Mouse (Mus musculus) frontal cortex, adult 2 months (tissue): ENCODE data around the gene Map3k13. TPM values are rescaled to one million over a fixed set of nuclear protein-coding genes. Genes with fewer than 3 reads are reported as not detected.
"Not testable (repeated sequence)": the region's sequence is repeated elsewhere in the genome, so short reads cannot be mapped to it uniquely, and the experiment has no call there.

ENCODE experiments used
- DNase-seq, 2 experiments: peaks; one replicate each; pipeline ENCODE4 v3.0.0; 2022; ENCODE audit warnings: low spot score in 1 of 2; ENCODE audit errors: extremely low spot score in 1 of 2
- polyA plus RNA-seq: library from polyadenylated mRNA; depleted of rRNA; stranded (reverse); fragments of >200 nt; gene quantifications from 2 replicates; pipeline ENCODE4 v1.2.3, GENCODE M21; 2012

Gene Map3k13
- polyA plus RNA-seq, 1 experiment, result 7.8 TPM

DNA sequence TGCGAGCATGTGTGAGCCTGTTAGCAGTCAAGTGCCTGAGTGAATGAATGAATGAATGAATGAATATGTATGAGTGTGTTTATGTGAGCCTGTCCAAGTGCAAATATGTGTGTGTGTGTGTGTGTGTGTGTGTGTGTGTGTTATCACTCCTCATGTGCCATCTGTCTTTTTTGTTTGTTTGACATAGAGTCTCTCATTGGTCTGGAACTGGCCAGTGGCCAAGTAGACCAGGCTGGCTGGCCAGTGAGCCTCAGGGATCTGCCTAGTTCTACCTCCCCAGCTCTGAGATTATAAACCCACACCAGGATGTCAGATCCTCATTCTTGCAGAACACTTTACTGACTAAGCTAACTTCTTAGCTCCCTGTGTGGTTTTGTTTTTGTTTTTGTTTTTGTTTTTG lies 10.1 kb downstream of the Map3k13 start:
- DNase-seq, result no peak

DNA sequence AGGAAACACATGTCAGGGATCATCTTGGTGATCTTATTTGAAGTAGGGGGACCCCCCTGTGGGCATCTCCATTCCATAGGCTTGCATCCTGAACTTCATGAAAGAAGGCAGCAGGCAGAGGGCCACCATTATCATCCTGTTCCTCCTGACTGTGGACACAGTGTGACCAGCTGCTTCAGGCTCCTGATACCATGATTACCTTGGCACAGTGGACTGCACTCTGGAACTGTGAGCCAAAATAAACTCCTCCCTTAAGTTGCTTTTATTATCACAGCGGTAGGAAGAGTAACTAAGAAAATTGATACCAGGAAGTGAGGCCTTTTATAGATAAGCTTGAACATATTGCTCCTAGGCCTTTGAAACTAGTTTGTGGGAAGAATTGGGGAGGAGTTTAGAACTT lies 12.7 kb downstream of the Map3k13 start:
- DNase-seq, result no peak

DNA sequence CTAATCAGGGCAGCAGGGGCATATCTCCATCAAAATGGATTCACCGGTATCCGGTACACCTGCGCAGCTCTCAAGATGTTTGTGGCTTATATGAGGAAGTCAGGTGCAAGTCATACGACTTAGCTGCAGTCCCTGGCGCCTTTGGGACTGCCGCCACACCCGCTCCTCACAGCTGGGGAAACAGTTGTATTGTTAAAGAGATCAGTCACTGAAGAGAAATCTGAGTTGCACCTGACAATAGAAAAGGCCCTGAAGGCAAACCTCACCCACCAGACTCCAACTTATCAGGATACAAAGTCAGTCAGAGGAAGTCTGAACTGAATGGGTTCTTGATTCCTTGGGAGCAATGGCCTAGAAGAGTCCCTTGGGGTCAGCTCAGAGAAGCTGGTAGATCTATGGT lies 13.6 kb downstream of the Map3k13 start:
- not testable (repeated sequence) for DNase-seq

DNA sequence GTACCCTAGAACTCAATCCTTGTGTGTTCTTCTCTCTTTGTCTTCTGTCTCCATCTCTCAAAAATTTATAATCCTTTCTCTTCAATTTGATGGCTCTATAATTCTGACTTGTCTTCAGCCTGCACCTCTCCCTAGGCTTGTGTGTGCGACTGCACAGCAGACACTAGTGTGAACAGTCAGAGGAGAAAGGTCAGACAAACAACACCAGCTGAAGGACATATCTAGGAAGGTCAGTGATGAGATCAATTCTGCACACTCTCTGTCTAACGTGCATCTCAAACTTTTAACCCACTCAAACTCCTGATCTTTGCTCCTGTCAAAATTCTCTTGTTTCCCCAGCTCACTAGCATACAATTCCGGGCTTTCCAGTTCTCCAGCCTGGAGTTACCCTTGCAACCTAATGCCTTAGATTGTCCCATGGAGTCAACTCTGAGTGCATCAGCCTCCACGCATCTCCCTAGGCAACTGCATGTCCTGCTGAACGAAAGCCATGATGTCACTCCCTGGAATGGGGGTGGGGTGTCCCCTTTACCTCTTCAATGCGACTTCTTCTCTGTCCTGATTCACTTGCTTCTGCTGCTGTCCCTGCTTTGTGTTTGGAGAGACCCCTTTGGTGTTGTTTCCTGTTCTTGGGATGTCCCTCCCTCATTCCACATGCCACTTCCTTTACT lies 19.2 kb downstream of the Map3k13 start:
- DNase-seq, result no peak

- peak; percentile 44 to 90 for DNase-seq
These were observed 20.9 kb downstream of the Map3k13 start for GRCm38 (mm10) chr16:21814861-21815668.

GRCm38 (mm10) chr16:21815669-21816010 lies 21.5 kb downstream of the Map3k13 start:
- DNase-seq, result no peak

DNA sequence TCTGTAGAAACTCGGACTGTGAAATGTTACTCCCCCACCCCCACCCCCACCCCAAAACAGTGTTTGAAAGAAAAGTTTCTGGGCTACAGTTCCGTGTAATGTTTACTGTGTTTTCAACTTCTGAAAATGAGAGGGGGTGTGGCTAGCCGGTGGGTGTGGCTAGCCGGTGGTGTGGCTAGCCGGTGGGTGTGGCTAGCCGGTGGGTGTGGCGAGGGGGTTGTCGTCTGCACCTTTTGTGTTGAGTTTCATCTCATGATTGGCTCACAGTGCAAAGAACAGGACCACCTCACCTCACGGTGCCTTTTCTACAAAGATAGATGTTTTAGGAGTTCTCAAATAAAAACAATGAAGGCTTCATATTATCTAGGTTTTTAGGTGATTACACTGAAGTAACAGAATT lies 24.0 kb downstream of the Map3k13 start:
- DNase-seq, result no peak

DNA sequence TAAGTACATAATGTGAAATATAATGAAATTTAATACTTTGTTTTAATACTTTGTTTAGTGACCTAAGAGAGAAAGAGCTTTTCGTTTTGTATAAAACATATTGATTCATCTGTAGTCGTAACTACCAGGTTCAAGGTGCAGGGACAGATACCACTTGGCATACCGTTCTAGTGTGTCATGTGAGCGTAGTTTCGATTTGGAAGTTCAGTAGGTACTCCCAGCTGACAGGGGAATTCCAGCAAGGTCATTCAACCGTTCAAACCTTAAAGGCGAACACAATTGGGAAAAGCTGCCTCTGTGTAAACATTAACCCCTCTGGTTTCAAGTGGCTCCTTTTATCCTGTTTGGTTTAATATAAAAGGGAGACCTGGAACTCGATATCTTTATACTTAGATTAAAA lies 24.5 kb downstream of the Map3k13 start:
- DNase-seq, result no peak

DNA sequence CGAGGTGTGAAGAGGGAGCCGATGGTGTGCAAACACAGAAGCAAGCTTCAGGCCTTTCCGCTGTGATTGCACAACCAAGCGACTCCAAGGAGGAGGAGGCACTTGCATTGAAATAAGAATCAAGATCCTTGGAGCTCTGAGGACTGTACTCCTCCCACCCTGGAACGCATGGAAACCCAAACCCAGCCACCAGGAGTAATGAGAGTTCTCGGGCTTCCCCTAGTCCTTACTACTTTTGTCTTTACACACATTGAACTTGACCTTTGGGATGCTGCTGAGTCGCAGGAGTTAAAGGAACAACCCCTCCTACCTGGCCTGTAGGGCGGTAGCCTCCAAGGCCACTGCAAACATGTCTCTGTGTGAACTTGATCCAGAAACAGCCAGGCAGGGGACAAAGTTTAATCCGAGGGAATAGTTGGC lies 31.5 kb downstream of the Map3k13 start:
- DNase-seq, result no peak

GRCm38 (mm10) chr16:21827153-21827552 lies 33.0 kb downstream of the Map3k13 start:
- no peak for DNase-seq

- no peak for DNase-seq
These were observed 33.4 kb downstream of the Map3k13 start for GRCm38 (mm10) chr16:21827581-21827980.

- DNase-seq, result no peak
These were observed 35.6 kb downstream of the Map3k13 start for GRCm38 (mm10) chr16:21829711-21830110.

- DNase-seq, result no peak
These were observed 36.6 kb downstream of the Map3k13 start for GRCm38 (mm10) chr16:21830784-21831183.

DNA sequence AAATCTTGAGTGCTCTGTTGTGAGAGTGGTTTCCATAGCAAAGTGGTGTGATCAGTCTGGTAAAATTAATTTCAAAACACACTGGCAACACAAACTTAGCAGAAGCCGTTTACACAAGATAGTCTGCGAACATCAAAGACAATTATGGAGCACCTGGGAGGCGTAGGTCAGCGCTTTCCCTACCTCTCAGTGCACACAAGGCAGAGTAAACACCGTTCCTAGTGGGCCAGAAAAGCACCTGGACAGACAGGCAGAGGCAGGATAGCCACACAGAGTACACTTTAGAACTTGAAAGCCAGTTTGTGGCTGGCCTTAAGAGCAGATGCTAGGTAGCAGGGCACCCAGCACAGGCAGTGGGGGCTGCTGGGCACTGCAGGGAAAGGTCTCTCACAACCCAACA lies 37.6 kb downstream of the Map3k13 start:
- DNase-seq, result no peak

GRCm38 (mm10) chr16:21833469-21833868 lies 39.3 kb downstream of the Map3k13 start:
- no peak for DNase-seq

DNA sequence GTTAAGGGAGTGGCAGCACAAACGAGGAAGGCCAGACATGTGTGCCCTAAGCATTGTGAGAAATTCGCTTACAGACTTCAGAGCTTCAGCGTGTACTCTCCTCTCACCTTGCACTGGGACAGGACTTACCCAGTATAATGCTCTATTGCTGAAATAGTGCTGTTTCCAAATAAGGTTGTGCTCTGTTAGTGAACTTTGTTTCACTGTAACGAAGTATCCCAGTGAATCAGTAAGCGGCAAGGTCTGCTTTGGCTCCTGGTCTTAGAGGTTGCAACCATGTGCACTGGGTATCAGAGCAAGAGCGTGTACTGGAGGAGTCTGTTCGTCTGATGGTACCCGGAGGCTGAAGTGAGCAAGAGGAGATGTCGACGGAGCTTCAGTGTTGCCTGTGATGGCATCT lies 39.8 kb downstream of the Map3k13 start:
- no peak for DNase-seq

GRCm38 (mm10) chr16:21834866-21835583 lies 40.9 kb downstream of the Map3k13 start:
- no peak for DNase-seq

GRCm38 (mm10) chr16:21835584-21835931 lies 41.4 kb downstream of the Map3k13 start:
- no peak for DNase-seq

GRCm38 (mm10) chr16:21836311-21837072 lies 42.3 kb downstream of the Map3k13 start:
- peak in 1 of 2 experiments; percentile 65 for DNase-seq

- DNase-seq, result no peak
These were observed 43.5 kb downstream of the Map3k13 start for GRCm38 (mm10) chr16:21837694-21838093.
